Mouse (Mus musculus): ENCODE measurements around the gene Reck. TPM values are rescaled to one million over a fixed set of nuclear protein-coding genes. Genes with fewer than 3 reads are reported as not detected.

Reck gene
- polyA plus RNA-seq, 1 experiment from 2014 or later = 1.8 TPM

GRCm38 (mm10) chr4:43970393-43971330 lies 95.3 kb downstream of the Reck start:
- H3K4me2 ChIP-seq = no peak overlapping the region
- H3K36me3 ChIP-seq (replicated peaks) = peaks cover 24% of the 10 kb centered on the region
- H3K27ac ChIP-seq (replicated peaks) = no peak overlapping the region
- H3K9me3 ChIP-seq (replicated peaks) = no peaks in the 10 kb centered on the region
- 83% methylated on average over 20 of the region's 20 CpGs for WGBS (ENCODE audit: insufficient replicate concordance)
- no peak overlapping the region for H3K9ac ChIP-seq
- ATAC-seq (ENCODE audit: insufficient read depth) = no peak
- no peak overlapping the region for H3K4me3 ChIP-seq (replicated peaks)
- peaks cover 87% of the 10 kb centered on the region for H3K4me1 ChIP-seq (replicated peaks)
- no peaks in the 10 kb centered on the region for H3K27me3 ChIP-seq

GRCm38 (mm10) chr4:43971541-43972136 lies 96.3 kb downstream of the Reck start:
- H3K9ac ChIP-seq = no peak overlapping the region
- H3K27ac ChIP-seq (replicated peaks) = peak overlapping the region; percentile 80
- 0 out of 2 replicates have a peak, but pooled peaks have one; percentile 5 for ATAC-seq (ENCODE audit: insufficient read depth)
- 45% methylated on average over 9 of the region's 9 CpGs for WGBS (ENCODE audit: insufficient replicate concordance)
- H3K27me3 ChIP-seq = no peaks in the 10 kb centered on the region
- H3K4me1 ChIP-seq (replicated peaks) = peaks cover 77% of the 10 kb centered on the region
- peaks cover 24% of the 10 kb centered on the region for H3K36me3 ChIP-seq (replicated peaks)
- no peaks in the 10 kb centered on the region for H3K9me3 ChIP-seq (replicated peaks)
- H3K4me2 ChIP-seq = peak overlapping the region; percentile 36
- no peak overlapping the region for H3K4me3 ChIP-seq (replicated peaks)

- Histone ChIP-seq H3K4me3 (replicated peaks) (no peak overlapping the region), H3K4me1 (replicated peaks) (peaks cover 72% of the 10 kb centered on the region), H3K9me3 (replicated peaks) (no peaks in the 10 kb centered on the region), H3K27ac (replicated peaks) (peak overlapping the region; percentile 80), H3K9ac (no peak overlapping the region), H3K36me3 (replicated peaks) (peaks cover 28% of the 10 kb centered on the region), H3K4me2 (peak overlapping the region; percentile 36), H3K27me3 (no peaks in the 10 kb centered on the region)
- peak; percentile 63 for ATAC-seq (ENCODE audit: insufficient read depth)
- WGBS (ENCODE audit: insufficient replicate concordance) = 1% methylated on average over 8 of the region's 8 CpGs
Observed at GRCm38 (mm10) chr4:43972137-43972591, 96.8 kb downstream of the Reck start.

GRCm38 (mm10) chr4:43973526-43973981 lies 98.2 kb downstream of the Reck start:
- Histone ChIP-seq H3K36me3 (replicated peaks) (peaks cover 33% of the 10 kb centered on the region), H3K4me3 (replicated peaks) (no peak overlapping the region), H3K4me1 (replicated peaks) (peaks cover 61% of the 10 kb centered on the region), H3K9me3 (replicated peaks) (no peaks in the 10 kb centered on the region), H3K27ac (replicated peaks) (peak overlapping the region; percentile 24; the same call in 1 of the 2 replicates), H3K9ac (no peak overlapping the region), H3K27me3 (no peaks in the 10 kb centered on the region), H3K4me2 (no peak overlapping the region)
- ATAC-seq (ENCODE audit: insufficient read depth) = no peak
- WGBS (ENCODE audit: insufficient replicate concordance) = 29% methylated on average over 4 of the region's 4 CpGs

- H3K4me3 ChIP-seq (replicated peaks) = no peak overlapping the region
- H3K9ac ChIP-seq = no peak overlapping the region
- peaks cover 56% of the 10 kb centered on the region for H3K4me1 ChIP-seq (replicated peaks)
- H3K9me3 ChIP-seq (replicated peaks) = no peaks in the 10 kb centered on the region
- H3K4me2 ChIP-seq = no peak overlapping the region
- 45% methylated on average over 10 of the region's 10 CpGs for WGBS (ENCODE audit: insufficient replicate concordance)
- no peaks in the 10 kb centered on the region for H3K27me3 ChIP-seq
- peak; percentile 63 for ATAC-seq (ENCODE audit: insufficient read depth)
- peaks cover 30% of the 10 kb centered on the region for H3K36me3 ChIP-seq (replicated peaks)
- H3K27ac ChIP-seq (replicated peaks) = peak overlapping the region; percentile 30
Observed at GRCm38 (mm10) chr4:43974914-43975616, 99.7 kb downstream of the Reck start.

- H3K4me1 ChIP-seq (replicated peaks) = peaks cover 47% of the 10 kb centered on the region
- H3K9me3 ChIP-seq (replicated peaks) = no peaks in the 10 kb centered on the region
- H3K36me3 ChIP-seq (replicated peaks) = peaks cover 20% of the 10 kb centered on the region
- H3K9ac ChIP-seq = no peak overlapping the region
- WGBS (ENCODE audit: insufficient replicate concordance) = 79% methylated on average over 6 of the region's 6 CpGs
- H3K27me3 ChIP-seq = no peaks in the 10 kb centered on the region
- ATAC-seq (ENCODE audit: insufficient read depth) = no peak
- H3K27ac ChIP-seq (replicated peaks) = no peak overlapping the region; the same call in 1 of the 2 replicates
- no peak overlapping the region for H3K4me3 ChIP-seq (replicated peaks)
- no peak overlapping the region for H3K4me2 ChIP-seq
Observed at GRCm38 (mm10) chr4:43976223-43976740, 101.0 kb downstream of the Reck start.

- H3K27ac ChIP-seq (replicated peaks) = peak overlapping the region; percentile 10; the same call in 1 of the 2 replicates
- no peak overlapping the region for H3K9ac ChIP-seq
- no peak for ATAC-seq (ENCODE audit: insufficient read depth)
- no peaks in the 10 kb centered on the region for H3K27me3 ChIP-seq
- H3K4me3 ChIP-seq (replicated peaks) = no peak overlapping the region
- H3K4me2 ChIP-seq = no peak overlapping the region
- H3K4me1 ChIP-seq (replicated peaks) = peaks cover 39% of the 10 kb centered on the region
- WGBS (ENCODE audit: insufficient replicate concordance) = 58% methylated on average over 17 of the region's 17 CpGs
- no peaks in the 10 kb centered on the region for H3K9me3 ChIP-seq (replicated peaks)
- peaks cover 16% of the 10 kb centered on the region for H3K36me3 ChIP-seq (replicated peaks)
Observed at GRCm38 (mm10) chr4:43978521-43979443, 103.5 kb downstream of the Reck start.

GRCm38 (mm10) chr4:43979746-43980145 lies 104.4 kb downstream of the Reck start:
- Histone ChIP-seq H3K27ac (replicated peaks) (no peak overlapping the region), H3K27me3 (no peaks in the 10 kb centered on the region; the same call in 1 of the 2 replicates), H3K4me2 (no peak overlapping the region), H3K9ac (no peak overlapping the region), H3K9me3 (replicated peaks) (no peaks in the 10 kb centered on the region), H3K4me3 (replicated peaks) (no peak overlapping the region), H3K36me3 (replicated peaks) (peaks cover 10% of the 10 kb centered on the region), H3K4me1 (replicated peaks) (peaks cover 29% of the 10 kb centered on the region)
- WGBS (ENCODE audit: insufficient replicate concordance) = 84% methylated on average over 3 of the region's 3 CpGs
- no peak for ATAC-seq (ENCODE audit: insufficient read depth)

- no peak overlapping the region for H3K4me3 ChIP-seq (replicated peaks)
- H3K27me3 ChIP-seq = no peaks in the 10 kb centered on the region; the same call in 1 of the 2 replicates
- peaks cover 9% of the 10 kb centered on the region for H3K36me3 ChIP-seq (replicated peaks)
- no peak overlapping the region for H3K9ac ChIP-seq
- no peak overlapping the region for H3K4me2 ChIP-seq
- H3K27ac ChIP-seq (replicated peaks) = no peak overlapping the region
- ATAC-seq (ENCODE audit: insufficient read depth) = no peak
- no peaks in the 10 kb centered on the region for H3K9me3 ChIP-seq (replicated peaks)
- H3K4me1 ChIP-seq (replicated peaks) = peaks cover 26% of the 10 kb centered on the region
- 80% methylated on average over 4 of the region's 4 CpGs for WGBS (ENCODE audit: insufficient replicate concordance)
Observed at GRCm38 (mm10) chr4:43980236-43980635, 104.9 kb downstream of the Reck start.

GRCm38 (mm10) chr4:43980846-43981245 lies 105.5 kb downstream of the Reck start:
- Histone ChIP-seq H3K27ac (replicated peaks) (no peak overlapping the region), H3K27me3 (no peaks in the 10 kb centered on the region; the same call in 1 of the 2 replicates), H3K9ac (no peak overlapping the region), H3K36me3 (replicated peaks) (peaks cover 9% of the 10 kb centered on the region), H3K4me2 (no peak overlapping the region), H3K9me3 (replicated peaks) (no peaks in the 10 kb centered on the region), H3K4me3 (replicated peaks) (no peak overlapping the region), H3K4me1 (replicated peaks) (peaks cover 26% of the 10 kb centered on the region)
- WGBS (ENCODE audit: insufficient replicate concordance) = 82% methylated on average over 6 of the region's 6 CpGs
- no peak for ATAC-seq (ENCODE audit: insufficient read depth)
